Mouse (Mus musculus) forebrain, embryonic 11.5 days (tissue): ENCODE results near the gene Nell1. TPM values are rescaled to one million over a fixed set of nuclear protein-coding genes. Genes with fewer than 3 reads are reported as not detected.

Experiments used
- ATAC-seq: fragments of 200-750 bp; cut with Nextera tagmentation; replicated peaks from 2 replicates; pipeline ENCODE4 v1.8.0; 2017; ENCODE audit warnings: moderate TSS enrichment; ENCODE audit not compliant: low FRiP score
- DNase-seq: peaks from one replicate; pipeline ENCODE4 v3.0.0-alpha.2; 2017; ENCODE audit warnings: low spot score
- H3K27ac ChIP-seq: fragments of 300-500 bp; sonication (generic); 2 replicates; pipeline ENCODE4 v1.5.1; 2014; ENCODE audit warnings: low read depth, low read length
- H3K27me3 ChIP-seq: fragments of 300-500 bp; sonication (generic); 2 replicates; pipeline ENCODE4 v1.6.1; 2014; ENCODE audit warnings: mild to moderate bottlenecking, low read length, mixed read lengths; ENCODE audit not compliant: control insufficient read depth, insufficient read depth
- H3K36me3 ChIP-seq: fragments of 300-500 bp; sonication (generic); 2 replicates; pipeline ENCODE4 v1.6.1; 2014; ENCODE audit warnings: mild to moderate bottlenecking, low read length, moderate library complexity, mixed read lengths; ENCODE audit not compliant: control insufficient read depth, insufficient read depth
- H3K4me1 ChIP-seq: fragments of 300-500 bp; sonication (generic); replicated peaks from 2 replicates; pipeline ENCODE4 v1.6.1; 2014; ENCODE audit warnings: low read length, mixed read lengths; ENCODE audit not compliant: control insufficient read depth, insufficient read depth
- H3K4me2 ChIP-seq: fragments of 300-500 bp; sonication (generic); 2 replicates; pipeline ENCODE4 v1.6.1; 2014; ENCODE audit warnings: low read depth, mild to moderate bottlenecking, low read length, moderate library complexity, mixed read lengths; ENCODE audit not compliant: severe bottlenecking
- H3K4me3 ChIP-seq: fragments of 300-500 bp; sonication (generic); 2 replicates; pipeline ENCODE4 v1.5.1; 2014; ENCODE audit warnings: low read depth, low read length
- H3K9ac ChIP-seq: fragments of 300-500 bp; sonication (generic); 2 replicates; pipeline ENCODE4 v1.6.1; 2014; ENCODE audit warnings: low read length
- H3K9me3 ChIP-seq: fragments of 300-500 bp; sonication (generic); 2 replicates; pipeline ENCODE4 v1.6.1; 2016; ENCODE audit warnings: low read length, mixed read lengths; ENCODE audit not compliant: control insufficient read depth
- WGBS: fragments of 180-500 bp; shearing (Covaris S2); extraction: QIAGEN DNeasy Blood & Tissue Kit; methylation state at CpG from one replicate; pipeline ENCODE4 v1.1.7; 2014; 5-methylcytosine and 5-hydroxymethylcytosine counted together
- polyA plus RNA-seq: library from polyadenylated mRNA; unstranded; fragments of >200 nt; fragmentation: Nextera tagmentation; extraction: Ambion mirVana; gene quantifications from 2 replicates; pipeline ENCODE4 v1.2.1, GENCODE M21; 2014

Nell1 gene
- polyA plus RNA-seq, 1 experiment from 2014 or later = 0.92 TPM

GRCm38 (mm10) chr7:50105612-50106321, 131.1 kb downstream of the Nell1 start:
- Histone ChIP-seq H3K27ac (no peak overlapping the region), H3K9me3 (no peaks in the 10 kb centered on the region), H3K9ac (no peak overlapping the region), H3K4me3 (no peak overlapping the region), H3K4me1 (no peaks in the 10 kb centered on the region), H3K4me2 (no peak overlapping the region), H3K27me3 (no peaks in the 10 kb centered on the region), H3K36me3 (no peaks in the 10 kb centered on the region)
- DNase-seq (no peak), ATAC-seq (no peak)
- 69% methylated on average over 8 of the region's 8 CpGs for WGBS

GRCm38 (mm10) chr7:50107261-50107660, 132.6 kb downstream of the Nell1 start:
- no peak for DNase-seq

DNA sequence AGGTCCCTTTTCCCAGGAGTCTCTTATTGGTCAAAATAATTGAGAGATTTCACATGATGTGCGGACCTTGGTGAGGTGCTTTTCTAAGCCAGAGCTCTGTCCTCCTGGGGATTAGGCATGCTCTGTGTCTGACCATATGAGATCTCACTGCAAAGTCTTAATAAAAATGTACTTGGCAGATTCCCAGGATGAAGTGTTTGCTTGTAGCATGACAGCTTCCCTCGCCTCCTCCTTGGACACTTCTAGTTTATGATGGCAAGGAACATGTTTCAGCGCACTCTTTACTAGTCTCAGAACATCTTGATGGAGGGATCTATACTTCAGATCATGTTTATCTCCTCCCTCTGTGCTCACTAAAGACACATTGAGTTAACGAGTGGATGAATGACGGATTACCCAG, 143.7 kb downstream of the Nell1 start:
- Histone ChIP-seq H3K9me3 (no peaks in the 10 kb centered on the region), H3K4me3 (no peak overlapping the region), H3K36me3 (no peaks in the 10 kb centered on the region), H3K27me3 (no peaks in the 10 kb centered on the region), H3K4me1 (no peaks in the 10 kb centered on the region), H3K4me2 (no peak overlapping the region), H3K9ac (no peak overlapping the region), H3K27ac (no peak overlapping the region)
- ATAC-seq (no peak), DNase-seq (no peak)
- 88% methylated on average over 5 of the region's 5 CpGs for WGBS

More at GRCm38 (mm10) chr7:50107261-50107660, 132.6 kb downstream of the Nell1 start:
- Histone ChIP-seq H3K4me1 (no peaks in the 10 kb centered on the region), H3K27ac (no peak overlapping the region), H3K27me3 (no peaks in the 10 kb centered on the region), H3K9ac (no peak overlapping the region), H3K36me3 (no peaks in the 10 kb centered on the region), H3K4me3 (no peak overlapping the region), H3K4me2 (no peak overlapping the region), H3K9me3 (no peaks in the 10 kb centered on the region)
- ATAC-seq = no peak
- 93% methylated on average over 2 of the region's 2 CpGs for WGBS

DNA sequence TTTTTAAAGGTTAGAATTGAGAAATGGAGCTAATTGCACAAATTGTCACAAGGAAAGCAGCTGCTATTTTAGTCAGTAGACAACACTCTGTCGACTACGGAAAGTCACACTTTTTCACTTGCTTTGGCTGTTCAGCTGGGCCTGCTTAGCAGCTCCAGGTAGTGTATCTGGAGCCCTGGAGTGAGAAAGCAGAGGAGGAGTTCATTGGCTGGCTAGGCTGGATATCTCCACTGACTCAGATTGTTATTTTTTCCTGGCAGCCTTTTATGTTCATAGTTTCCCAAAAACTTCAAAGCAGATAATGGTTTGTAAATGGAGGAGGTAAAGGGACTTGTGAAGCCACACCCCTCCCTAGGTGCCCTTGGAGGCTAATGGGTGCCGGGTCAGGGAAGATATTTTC, 163.0 kb downstream of the Nell1 start:
- H3K4me2 ChIP-seq = no peak overlapping the region
- H3K4me1 ChIP-seq = no peaks in the 10 kb centered on the region
- ATAC-seq (no peak), DNase-seq (no peak)
- H3K27me3 ChIP-seq = no peaks in the 10 kb centered on the region
- H3K9me3 ChIP-seq = no peaks in the 10 kb centered on the region
- 90% methylated on average over 3 of the region's 3 CpGs for WGBS
- H3K4me3 ChIP-seq = no peak overlapping the region
- H3K36me3 ChIP-seq = no peaks in the 10 kb centered on the region
- H3K27ac ChIP-seq = no peak overlapping the region
- H3K9ac ChIP-seq = no peak overlapping the region

DNA sequence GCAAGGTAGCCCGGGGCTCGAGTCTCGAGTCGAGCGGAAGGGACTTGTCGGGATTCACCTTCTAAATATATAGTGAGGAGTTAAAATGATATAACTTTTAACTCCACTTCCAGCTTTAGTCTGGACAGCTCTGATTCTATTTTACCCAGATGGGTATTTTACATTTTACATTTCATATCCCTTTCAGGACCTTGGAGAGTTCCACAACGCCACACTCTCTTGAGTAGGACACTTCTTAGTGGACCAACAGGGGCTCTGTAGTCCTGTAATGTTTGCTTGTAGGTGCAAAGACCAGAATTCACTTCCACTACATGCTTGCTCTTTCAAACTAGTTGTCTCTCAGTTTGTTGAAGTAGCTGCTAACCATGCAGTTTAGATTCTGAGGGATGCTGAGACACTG, 174.7 kb downstream of the Nell1 start:
- Histone ChIP-seq H3K27ac (no peak overlapping the region), H3K9me3 (no peaks in the 10 kb centered on the region), H3K9ac (no peak overlapping the region), H3K27me3 (no peaks in the 10 kb centered on the region), H3K4me2 (no peak overlapping the region), H3K36me3 (no peaks in the 10 kb centered on the region), H3K4me1 (no peaks in the 10 kb centered on the region), H3K4me3 (no peak overlapping the region)
- ATAC-seq (no peak), DNase-seq (no peak)
- 95% methylated on average over 7 of the region's 7 CpGs for WGBS

GRCm38 (mm10) chr7:50150838-50151237, 176.2 kb downstream of the Nell1 start:
- WGBS = 56% methylated on average over 2 of the region's 2 CpGs
- Histone ChIP-seq H3K27me3 (no peaks in the 10 kb centered on the region), H3K27ac (no peak overlapping the region), H3K4me3 (no peak overlapping the region), H3K4me1 (no peaks in the 10 kb centered on the region), H3K9me3 (no peaks in the 10 kb centered on the region), H3K36me3 (no peaks in the 10 kb centered on the region), H3K4me2 (no peak overlapping the region), H3K9ac (no peak overlapping the region)
- DNase-seq (no peak), ATAC-seq (no peak)

GRCm38 (mm10) chr7:50153618-50154017, 179.0 kb downstream of the Nell1 start:
- no peak for DNase-seq
- no peak for ATAC-seq
- 85% methylated on average over 2 of the region's 2 CpGs for WGBS

DNA sequence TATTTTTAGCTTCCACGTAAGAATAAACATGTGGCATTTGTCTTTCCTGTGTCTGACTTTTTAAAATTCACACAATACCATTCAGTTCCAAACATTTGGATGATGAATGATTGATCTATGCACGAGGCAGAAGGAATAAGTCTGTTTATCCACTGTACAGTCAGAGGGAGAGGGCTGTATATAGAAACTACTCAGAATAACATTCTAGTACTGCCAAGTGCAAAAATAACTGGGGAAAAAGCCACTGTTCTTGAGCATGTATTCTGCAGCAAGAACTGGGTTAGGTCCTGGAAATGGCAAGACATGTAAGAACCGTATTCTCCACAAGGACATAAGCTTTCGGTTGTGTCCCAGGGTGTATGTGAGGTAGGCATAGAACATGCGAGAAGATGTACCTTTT, 187.9 kb downstream of the Nell1 start:
- H3K4me1 ChIP-seq = no peaks in the 10 kb centered on the region
- H3K4me2 ChIP-seq = no peak overlapping the region
- ATAC-seq (no peak), DNase-seq (no peak)
- H3K27ac ChIP-seq = no peak overlapping the region
- H3K9me3 ChIP-seq = no peaks in the 10 kb centered on the region
- whole genome bisulfite sequencing = 92% methylated on average over 5 of the region's 5 CpGs
- H3K9ac ChIP-seq = no peak overlapping the region
- no peaks in the 10 kb centered on the region for H3K27me3 ChIP-seq
- no peak overlapping the region for H3K4me3 ChIP-seq
- H3K36me3 ChIP-seq = no peaks in the 10 kb centered on the region

More at GRCm38 (mm10) chr7:50153618-50154017, 179.0 kb downstream of the Nell1 start:
- no peak overlapping the region for H3K4me3 ChIP-seq
- H3K36me3 ChIP-seq = no peaks in the 10 kb centered on the region
- no peak overlapping the region for H3K9ac ChIP-seq
- H3K4me2 ChIP-seq = no peak overlapping the region
- no peak overlapping the region for H3K27ac ChIP-seq
- H3K27me3 ChIP-seq = no peaks in the 10 kb centered on the region
- no peaks in the 10 kb centered on the region for H3K4me1 ChIP-seq
- no peaks in the 10 kb centered on the region for H3K9me3 ChIP-seq

- Histone ChIP-seq H3K4me1 (no peaks in the 10 kb centered on the region), H3K9ac (no peak overlapping the region), H3K27me3 (no peaks in the 10 kb centered on the region), H3K4me2 (no peak overlapping the region), H3K9me3 (no peaks in the 10 kb centered on the region), H3K36me3 (no peaks in the 10 kb centered on the region), H3K4me3 (no peak overlapping the region), H3K27ac (no peak overlapping the region)
- ATAC-seq (no peak), DNase-seq (no peak)
Observed at GRCm38 (mm10) chr7:50168778-50169177, 194.1 kb downstream of the Nell1 start.
